ENCODE assay signal across 16 mouse cellular contexts in genomic region chr15:69253698-69254097, GRCm38 (mm10).
"Had no signal": no experiment of that assay in that cellular context is flagged by ENCODE, and none has a peak within 500 bp of the region (broad histone marks: within the 10 kb centered on the region; RNA-seq: fewer than 3 reads in every experiment).

No protein-coding gene starts in this region.

- DNase-seq: left cerebral cortex, postnatal 4 days; liver; liver, embryonic 13.5 days; liver, postnatal 0 days; lung, adult 18-20 months; lung, adult 2 months; lung, embryonic 14.5 days; lung, postnatal 10 days; lung, postnatal 14 days; lung, postnatal 36 days; midbrain, embryonic 14.5 days had no signal

- ATAC-seq: liver, embryonic 12.5 days; liver, postnatal 0 days; lung, postnatal 0 days; midbrain, embryonic 13.5 days; midbrain, embryonic 15.5 days; midbrain, embryonic 16.5 days had no signal
